Mouse (Mus musculus): ENCODE measurements around the gene Pik3r4. TPM values are rescaled to one million over a fixed set of nuclear protein-coding genes. Genes with fewer than 3 reads are reported as not detected.

Gene Pik3r4
- polyA plus RNA-seq, 1 experiment from 2014 or later, result 16.3 TPM

DNA sequence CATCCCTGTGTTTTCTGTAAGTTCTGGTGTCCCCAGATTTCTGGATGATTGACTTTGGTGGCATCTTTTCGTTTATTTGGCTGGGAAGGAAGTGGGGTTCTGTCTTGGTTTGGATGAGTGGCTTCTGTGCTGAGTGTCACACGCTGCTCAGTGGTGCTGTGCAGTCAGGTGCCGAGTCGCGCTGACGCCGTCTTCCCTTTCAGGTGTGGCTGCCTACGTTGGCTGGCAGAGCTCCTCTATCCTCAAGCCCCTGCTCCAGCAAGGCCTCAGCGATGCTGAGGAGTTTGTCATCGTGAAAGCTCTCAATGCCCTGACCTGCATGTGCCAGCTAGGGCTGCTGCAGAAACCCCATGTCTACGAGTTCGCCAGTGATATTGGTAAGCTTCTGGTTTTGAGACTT lies 15.4 kb downstream of the Pik3r4 start:
- no peak overlapping the region for H3K4me2 ChIP-seq (ENCODE audit: low read length)
- no peak overlapping the region for H3K4me3 ChIP-seq (ENCODE audit: low read length)
- no peak overlapping the region for H3K9ac ChIP-seq (ENCODE audit: low read depth, low read length)
- no peak overlapping the region for H3K27ac ChIP-seq (ENCODE audit: low read depth, low read length)
- no peak for ATAC-seq
- H3K9me3 ChIP-seq (ENCODE audit: control insufficient read depth, low read length), result no peaks in the 10 kb centered on the region
- H3K27me3 ChIP-seq (replicated peaks; ENCODE audit: control insufficient read depth, insufficient read depth, low read length), result no peaks in the 10 kb centered on the region
- 94% methylated on average over 12 of the region's 12 CpGs for WGBS
- peaks cover 18% of the 10 kb centered on the region for H3K36me3 ChIP-seq (ENCODE audit: control insufficient read depth, insufficient read depth, low read length)
- H3K4me1 ChIP-seq (ENCODE audit: control insufficient read depth, insufficient read depth, low read depth, low read length), result no peaks in the 10 kb centered on the region

GRCm38 (mm10) chr9:105659877-105660276 lies 17.1 kb downstream of the Pik3r4 start:
- no peak overlapping the region for H3K4me2 ChIP-seq (ENCODE audit: low read length)
- ATAC-seq, result no peak
- no peak overlapping the region for H3K27ac ChIP-seq (ENCODE audit: low read depth, low read length)
- H3K9me3 ChIP-seq (ENCODE audit: control insufficient read depth, low read length), result no peaks in the 10 kb centered on the region
- H3K36me3 ChIP-seq (ENCODE audit: control insufficient read depth, insufficient read depth, low read length), result peaks cover 13% of the 10 kb centered on the region
- H3K4me3 ChIP-seq (ENCODE audit: low read length), result no peak overlapping the region
- H3K27me3 ChIP-seq (replicated peaks; ENCODE audit: control insufficient read depth, insufficient read depth, low read length), result no peaks in the 10 kb centered on the region
- H3K4me1 ChIP-seq (ENCODE audit: control insufficient read depth, insufficient read depth, low read depth, low read length), result no peaks in the 10 kb centered on the region
- 69% methylated on average over 6 of the region's 6 CpGs for WGBS
- no peak overlapping the region for H3K9ac ChIP-seq (ENCODE audit: low read depth, low read length)

DNA sequence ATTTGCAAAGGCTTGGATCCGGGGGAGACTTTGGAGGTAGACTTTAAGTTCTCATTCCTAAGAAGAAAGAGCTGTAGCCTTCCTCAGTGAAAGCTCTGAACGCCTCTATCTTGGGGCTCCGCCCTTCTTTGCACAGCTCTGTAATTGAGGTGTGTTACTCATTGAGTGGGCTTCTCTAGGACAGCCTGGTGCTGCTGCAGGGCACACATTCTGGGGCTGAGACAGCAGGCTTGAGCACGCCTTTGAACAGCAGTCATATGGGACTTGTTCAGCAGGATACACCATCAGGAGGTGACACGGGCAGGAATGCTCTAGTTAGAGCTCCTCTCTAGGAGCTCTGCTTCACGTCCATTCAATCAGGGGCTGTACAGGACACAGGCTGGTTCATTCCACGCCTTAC lies 22.5 kb downstream of the Pik3r4 start:
- peaks cover 24% of the 10 kb centered on the region for H3K36me3 ChIP-seq (ENCODE audit: control insufficient read depth, insufficient read depth, low read length)
- WGBS, result 94% methylated on average over 7 of the region's 7 CpGs
- ATAC-seq, result no peak

DNA sequence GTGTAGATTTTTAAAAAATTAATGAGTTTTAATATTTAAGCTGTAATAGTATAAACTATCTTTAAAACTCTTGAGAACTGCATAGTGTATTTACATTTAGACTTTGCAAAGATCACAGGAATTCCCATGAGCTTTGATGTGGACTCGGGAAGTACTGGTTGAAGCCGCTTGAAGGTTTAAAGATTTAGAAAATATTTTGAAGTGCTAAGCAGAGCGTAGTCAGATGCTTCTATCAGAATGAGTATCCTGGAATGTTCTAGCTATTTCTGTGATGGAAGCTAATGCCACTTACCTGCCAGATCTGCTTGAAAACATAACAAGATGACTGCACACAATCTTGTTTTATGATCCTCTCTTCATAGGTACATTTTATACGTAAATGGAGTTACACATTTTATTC lies 28.1 kb downstream of the Pik3r4 start:
- H3K4me2 ChIP-seq (ENCODE audit: low read length), result no peak overlapping the region

More for the DNA sequence above, 22.5 kb downstream of the Pik3r4 start:
- H3K9me3 ChIP-seq (ENCODE audit: control insufficient read depth, low read length), result no peaks in the 10 kb centered on the region
- no peaks in the 10 kb centered on the region for H3K27me3 ChIP-seq (replicated peaks; ENCODE audit: control insufficient read depth, insufficient read depth, low read length)
- no peak overlapping the region for H3K4me2 ChIP-seq (ENCODE audit: low read length)
- H3K4me1 ChIP-seq (ENCODE audit: control insufficient read depth, insufficient read depth, low read depth, low read length), result no peaks in the 10 kb centered on the region
- H3K9ac ChIP-seq (ENCODE audit: low read depth, low read length), result no peak overlapping the region
- no peak overlapping the region for H3K27ac ChIP-seq (ENCODE audit: low read depth, low read length)
- H3K4me3 ChIP-seq (ENCODE audit: low read length), result no peak overlapping the region

GRCm38 (mm10) chr9:105672032-105672431 lies 29.3 kb downstream of the Pik3r4 start:
- no peaks in the 10 kb centered on the region for H3K27me3 ChIP-seq (replicated peaks; ENCODE audit: control insufficient read depth, insufficient read depth, low read length)
- H3K36me3 ChIP-seq (ENCODE audit: control insufficient read depth, insufficient read depth, low read length), result peaks cover 23% of the 10 kb centered on the region
- no peak overlapping the region for H3K4me3 ChIP-seq (ENCODE audit: low read length)
- no peak for ATAC-seq
- 85% methylated on average over 2 of the region's 2 CpGs for WGBS
- H3K9ac ChIP-seq (ENCODE audit: low read depth, low read length), result no peak overlapping the region
- no peaks in the 10 kb centered on the region for H3K9me3 ChIP-seq (ENCODE audit: control insufficient read depth, low read length)
- no peak overlapping the region for H3K27ac ChIP-seq (ENCODE audit: low read depth, low read length)
- no peak overlapping the region for H3K4me2 ChIP-seq (ENCODE audit: low read length)
- H3K4me1 ChIP-seq (ENCODE audit: control insufficient read depth, insufficient read depth, low read depth, low read length), result no peaks in the 10 kb centered on the region

More for the DNA sequence above, 28.1 kb downstream of the Pik3r4 start:
- Histone ChIP-seq H3K27me3 (replicated peaks; ENCODE audit: control insufficient read depth, insufficient read depth, low read length) (no peaks in the 10 kb centered on the region), H3K4me3 (ENCODE audit: low read length) (no peak overlapping the region), H3K4me1 (ENCODE audit: control insufficient read depth, insufficient read depth, low read depth, low read length) (no peaks in the 10 kb centered on the region), H3K9me3 (ENCODE audit: control insufficient read depth, low read length) (no peaks in the 10 kb centered on the region), H3K9ac (ENCODE audit: low read depth, low read length) (no peak overlapping the region), H3K27ac (ENCODE audit: low read depth, low read length) (no peak overlapping the region), H3K36me3 (ENCODE audit: control insufficient read depth, insufficient read depth, low read length) (peaks cover 19% of the 10 kb centered on the region)
- WGBS, result 92% methylated on average over 4 of the region's 4 CpGs
- ATAC-seq, result no peak

- WGBS, result 77% methylated on average over 11 of the region's 11 CpGs
- Histone ChIP-seq H3K36me3 (ENCODE audit: control insufficient read depth, insufficient read depth, low read length) (peaks cover 23% of the 10 kb centered on the region), H3K4me2 (ENCODE audit: low read length) (no peak overlapping the region), H3K4me3 (ENCODE audit: low read length) (no peak overlapping the region), H3K27me3 (replicated peaks; ENCODE audit: control insufficient read depth, insufficient read depth, low read length) (no peaks in the 10 kb centered on the region), H3K4me1 (ENCODE audit: control insufficient read depth, insufficient read depth, low read depth, low read length) (no peaks in the 10 kb centered on the region; the same call in 1 of the 2 replicates), H3K9me3 (ENCODE audit: control insufficient read depth, low read length) (no peaks in the 10 kb centered on the region), H3K27ac (ENCODE audit: low read depth, low read length) (no peak overlapping the region), H3K9ac (ENCODE audit: low read depth, low read length) (no peak overlapping the region)
- ATAC-seq, result no peak
Observed at GRCm38 (mm10) chr9:105675941-105676340, 33.2 kb downstream of the Pik3r4 start.

GRCm38 (mm10) chr9:105681386-105681785 lies 38.6 kb downstream of the Pik3r4 start:
- H3K4me1 ChIP-seq (ENCODE audit: control insufficient read depth, insufficient read depth, low read depth, low read length), result peaks cover 4% of the 10 kb centered on the region
- ATAC-seq, result peak; percentile 52
- H3K4me3 ChIP-seq (ENCODE audit: low read length), result no peak overlapping the region
- no peaks in the 10 kb centered on the region for H3K9me3 ChIP-seq (ENCODE audit: control insufficient read depth, low read length)
- no peak overlapping the region for H3K9ac ChIP-seq (ENCODE audit: low read depth, low read length)
- no peak overlapping the region for H3K4me2 ChIP-seq (ENCODE audit: low read length)
- H3K27ac ChIP-seq (ENCODE audit: low read depth, low read length), result peak overlapping the region; percentile 8; the same call in 1 of the 2 replicates
- H3K27me3 ChIP-seq (replicated peaks; ENCODE audit: control insufficient read depth, insufficient read depth, low read length), result no peaks in the 10 kb centered on the region
- 28% methylated on average over 7 of the region's 7 CpGs for WGBS
- peaks cover 28% of the 10 kb centered on the region for H3K36me3 ChIP-seq (ENCODE audit: control insufficient read depth, insufficient read depth, low read length)

- H3K4me2 ChIP-seq (ENCODE audit: low read length), result no peak overlapping the region
- no peaks in the 10 kb centered on the region for H3K27me3 ChIP-seq (replicated peaks; ENCODE audit: control insufficient read depth, insufficient read depth, low read length)
- 85% methylated on average over 13 of the region's 13 CpGs for WGBS
- H3K27ac ChIP-seq (ENCODE audit: low read depth, low read length), result no peak overlapping the region
- no peak for ATAC-seq
- H3K4me3 ChIP-seq (ENCODE audit: low read length), result no peak overlapping the region
- no peak overlapping the region for H3K9ac ChIP-seq (ENCODE audit: low read depth, low read length)
- H3K36me3 ChIP-seq (ENCODE audit: control insufficient read depth, insufficient read depth, low read length), result peaks cover 21% of the 10 kb centered on the region
- peaks cover 4% of the 10 kb centered on the region for H3K4me1 ChIP-seq (ENCODE audit: control insufficient read depth, insufficient read depth, low read depth, low read length)
- H3K9me3 ChIP-seq (ENCODE audit: control insufficient read depth, low read length), result no peaks in the 10 kb centered on the region
Observed at GRCm38 (mm10) chr9:105684549-105685165, 41.9 kb downstream of the Pik3r4 start.

- H3K4me1 ChIP-seq (ENCODE audit: control insufficient read depth, insufficient read depth, low read depth, low read length), result no peaks in the 10 kb centered on the region
- no peak overlapping the region for H3K4me3 ChIP-seq (ENCODE audit: low read length)
- H3K27ac ChIP-seq (ENCODE audit: low read depth, low read length), result no peak overlapping the region
- ATAC-seq, result no peak
- no peaks in the 10 kb centered on the region for H3K9me3 ChIP-seq (ENCODE audit: control insufficient read depth, low read length)
- H3K36me3 ChIP-seq (ENCODE audit: control insufficient read depth, insufficient read depth, low read length), result peaks cover 11% of the 10 kb centered on the region
- H3K27me3 ChIP-seq (replicated peaks; ENCODE audit: control insufficient read depth, insufficient read depth, low read length), result no peaks in the 10 kb centered on the region
- no peak overlapping the region for H3K4me2 ChIP-seq (ENCODE audit: low read length)
- WGBS, result 46% methylated on average over 7 of the region's 7 CpGs
- no peak overlapping the region for H3K9ac ChIP-seq (ENCODE audit: low read depth, low read length)
Observed at GRCm38 (mm10) chr9:105689485-105689884, 46.7 kb downstream of the Pik3r4 start.
